Mouse (Mus musculus): ENCODE results near the gene Hrc. TPM values are rescaled to one million over a fixed set of nuclear protein-coding genes. Genes with fewer than 3 reads are reported as not detected.
"Not testable (repeated sequence)": the region's sequence is repeated elsewhere in the genome, so short reads cannot be mapped to it uniquely, and the experiment has no call there.

Hrc gene
- polyA plus RNA-seq, 1 experiment = 9.1 TPM

DNA sequence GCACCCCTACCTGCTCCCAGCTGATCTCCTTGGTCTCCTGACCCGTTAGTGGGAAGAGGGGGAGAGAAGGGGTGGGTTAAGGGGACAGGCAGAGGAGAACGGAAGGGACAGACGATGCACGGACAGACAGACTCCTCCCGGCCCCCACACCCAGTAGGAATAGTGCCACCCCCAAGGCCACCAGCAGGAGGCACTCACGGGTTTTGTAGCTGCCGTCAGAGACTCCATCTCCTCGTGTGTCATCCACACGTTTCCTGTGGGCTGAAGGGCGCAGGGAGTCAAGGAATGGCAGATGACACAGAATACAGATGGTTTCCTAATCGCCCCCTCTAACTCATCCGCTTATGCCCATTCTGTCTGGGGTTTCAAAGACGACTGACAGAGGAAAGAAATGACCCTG, 8.5 kb downstream of the Hrc start:
- no peak for TF ChIP-seq POLR2A (IDR thresholded peaks at IDR 0.05; ENCODE audit: control insufficient read depth, extremely low read depth, insufficient read depth, low read length, poor library complexity)
- peak; percentile 36; the same call in 1 of the 2 replicates for TF ChIP-seq CTCF (IDR thresholded peaks at IDR 0.05; ENCODE audit: borderline replicate concordance, control insufficient read depth, extremely low read depth, insufficient read depth, low read length, poor library complexity)
- H3K4me3 ChIP-seq (ENCODE audit: control insufficient read depth, insufficient read depth, low read length) = no peak overlapping the region
- no peaks in the 10 kb centered on the region for H3K36me3 ChIP-seq (ENCODE audit: control insufficient read depth, insufficient read depth, low read length)
- H3K4me1 ChIP-seq (replicated peaks; ENCODE audit: control insufficient read depth, insufficient read depth, low read length) = peaks cover 19% of the 10 kb centered on the region
- 32% methylated on average over 13 of the region's 13 CpGs for WGBS
- DNase-seq = no peak
- H3K27ac ChIP-seq (ENCODE audit: control insufficient read depth, insufficient read depth, low read length) = no peak overlapping the region
- peaks cover 9% of the 10 kb centered on the region; the same call in 1 of the 2 replicates for H3K27me3 ChIP-seq (ENCODE audit: control insufficient read depth, insufficient read depth, low read length)

DNA sequence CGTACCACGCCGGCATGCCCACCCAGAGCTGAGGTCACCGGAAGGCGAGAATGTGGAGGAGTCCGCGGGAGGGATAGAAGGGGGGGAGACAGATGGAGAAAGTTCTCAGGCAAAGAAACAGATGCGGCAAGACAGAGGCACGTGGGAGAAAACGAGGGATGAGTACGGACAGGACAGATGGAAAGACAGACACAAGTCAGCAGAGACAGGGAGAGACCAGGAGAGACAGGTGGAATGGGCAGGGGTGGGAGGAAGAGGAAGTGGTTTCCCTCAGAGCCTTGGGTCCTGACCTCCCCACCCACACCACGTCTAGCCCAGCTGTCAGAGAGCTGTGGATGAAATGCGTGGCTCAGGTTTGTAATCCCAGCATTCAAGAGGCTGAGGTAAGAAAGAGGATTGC, 11.8 kb downstream of the Hrc start:
- TF ChIP-seq CTCF (IDR thresholded peaks at IDR 0.05; ENCODE audit: borderline replicate concordance, control insufficient read depth, extremely low read depth, insufficient read depth, low read length, poor library complexity) (no peak), POLR2A (IDR thresholded peaks at IDR 0.05; ENCODE audit: control insufficient read depth, extremely low read depth, insufficient read depth, low read length, poor library complexity) (no peak)
- no peaks in the 10 kb centered on the region for H3K27me3 ChIP-seq (ENCODE audit: control insufficient read depth, insufficient read depth, low read length)
- 0 out of 2 replicates have a peak, but pooled peaks cover 2% of the 10 kb centered on the region for H3K4me1 ChIP-seq (replicated peaks; ENCODE audit: control insufficient read depth, insufficient read depth, low read length)
- no peak overlapping the region for H3K27ac ChIP-seq (ENCODE audit: control insufficient read depth, insufficient read depth, low read length)
- DNase-seq = no peak
- H3K4me3 ChIP-seq (ENCODE audit: control insufficient read depth, insufficient read depth, low read length) = no peak overlapping the region
- no peaks in the 10 kb centered on the region for H3K36me3 ChIP-seq (ENCODE audit: control insufficient read depth, insufficient read depth, low read length)
- WGBS = 63% methylated on average over 13 of the region's 13 CpGs

DNA sequence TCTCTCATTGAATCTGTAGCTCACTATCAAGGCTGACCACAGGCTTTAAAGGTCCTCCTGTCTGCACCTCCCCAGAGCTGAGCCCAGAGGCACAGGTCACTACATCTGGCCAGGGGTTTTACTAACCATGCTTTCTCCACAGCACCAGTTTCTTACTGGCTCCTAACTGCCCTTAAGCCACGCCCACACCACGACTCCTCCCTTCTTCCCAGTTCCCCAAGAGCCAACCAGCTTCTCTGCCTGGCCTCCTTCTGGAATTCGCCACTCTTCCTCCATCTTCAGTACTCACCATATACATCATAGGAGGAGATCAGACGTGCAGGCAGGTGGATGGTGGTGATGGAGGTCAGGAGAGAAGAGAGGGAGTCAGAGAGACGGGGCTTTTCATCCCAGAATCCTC, 18.0 kb downstream of the Hrc start:
- 62% methylated on average over 5 of the region's 5 CpGs for WGBS
- H3K27me3 ChIP-seq (ENCODE audit: control insufficient read depth, insufficient read depth, low read length) = no peaks in the 10 kb centered on the region

DNA sequence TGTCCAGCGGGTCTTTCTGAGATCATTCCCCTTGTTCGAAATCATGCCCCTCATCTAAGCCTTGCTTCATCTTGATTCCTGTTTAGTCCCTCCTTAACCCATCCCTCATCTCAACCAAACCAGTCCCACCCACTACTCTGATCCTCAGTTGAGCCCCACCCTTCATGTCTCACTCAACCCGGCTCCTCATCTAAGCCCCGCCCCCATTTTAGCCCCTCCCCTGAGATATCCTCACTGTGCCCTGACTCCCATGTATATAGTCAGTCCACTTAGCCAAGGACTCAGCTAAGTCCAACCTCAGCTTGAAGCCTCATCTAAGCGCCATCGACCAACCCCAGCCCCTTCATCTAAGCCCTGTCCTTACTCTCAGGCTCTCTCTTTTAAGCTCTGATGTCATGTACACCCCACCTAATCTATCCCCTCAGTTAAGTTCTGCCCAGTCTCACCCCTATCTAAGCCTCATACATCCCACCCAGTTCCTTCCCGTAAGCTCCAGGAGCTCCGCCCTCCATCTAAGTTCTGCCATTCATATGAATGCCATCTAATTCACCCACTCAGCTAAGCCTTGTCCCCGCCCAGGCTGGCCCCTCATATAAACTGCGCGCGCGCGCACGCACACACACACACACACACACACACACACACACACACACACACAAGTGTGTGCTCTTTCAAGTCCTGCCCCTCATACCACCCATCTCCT, 20.4 kb downstream of the Hrc start:
- no peak overlapping the region for H3K4me3 ChIP-seq (ENCODE audit: control insufficient read depth, insufficient read depth, low read length)
- WGBS = 78% methylated on average over 15 of the region's 15 CpGs
- TF ChIP-seq CTCF (IDR thresholded peaks at IDR 0.05; ENCODE audit: borderline replicate concordance, control insufficient read depth, extremely low read depth, insufficient read depth, low read length, poor library complexity) (no peak), POLR2A (IDR thresholded peaks at IDR 0.05; ENCODE audit: control insufficient read depth, extremely low read depth, insufficient read depth, low read length, poor library complexity) (no peak)
- peaks cover 2% of the 10 kb centered on the region; the same call in 1 of the 2 replicates for H3K27me3 ChIP-seq (ENCODE audit: control insufficient read depth, insufficient read depth, low read length)
- no peaks in the 10 kb centered on the region for H3K4me1 ChIP-seq (replicated peaks; ENCODE audit: control insufficient read depth, insufficient read depth, low read length)
- no peaks in the 10 kb centered on the region for H3K36me3 ChIP-seq (ENCODE audit: control insufficient read depth, insufficient read depth, low read length)
- DNase-seq = no peak
- no peak overlapping the region for H3K27ac ChIP-seq (ENCODE audit: control insufficient read depth, insufficient read depth, low read length)

More for the DNA sequence above, 18.0 kb downstream of the Hrc start:
- Histone ChIP-seq H3K4me1 (replicated peaks; ENCODE audit: control insufficient read depth, insufficient read depth, low read length) (no peaks in the 10 kb centered on the region), H3K27ac (ENCODE audit: control insufficient read depth, insufficient read depth, low read length) (no peak overlapping the region), H3K36me3 (ENCODE audit: control insufficient read depth, insufficient read depth, low read length) (no peaks in the 10 kb centered on the region), H3K4me3 (ENCODE audit: control insufficient read depth, insufficient read depth, low read length) (no peak overlapping the region)
- no peak for TF ChIP-seq POLR2A (IDR thresholded peaks at IDR 0.05; ENCODE audit: control insufficient read depth, extremely low read depth, insufficient read depth, low read length, poor library complexity)
- no peak for TF ChIP-seq CTCF (IDR thresholded peaks at IDR 0.05; ENCODE audit: borderline replicate concordance, control insufficient read depth, extremely low read depth, insufficient read depth, low read length, poor library complexity)
- DNase-seq = no peak

GRCm38 (mm10) chr7:45356087-45356486, 21.0 kb downstream of the Hrc start:
- Histone ChIP-seq H3K27ac (ENCODE audit: control insufficient read depth, insufficient read depth, low read length) (no peak overlapping the region), H3K27me3 (ENCODE audit: control insufficient read depth, insufficient read depth, low read length) (peaks cover 3% of the 10 kb centered on the region; the same call in 1 of the 2 replicates), H3K4me1 (replicated peaks; ENCODE audit: control insufficient read depth, insufficient read depth, low read length) (0 out of 2 replicates have a peak, but pooled peaks cover under 1% of the 10 kb centered on the region), H3K4me3 (ENCODE audit: control insufficient read depth, insufficient read depth, low read length) (no peak overlapping the region), H3K36me3 (ENCODE audit: control insufficient read depth, insufficient read depth, low read length) (no peaks in the 10 kb centered on the region)
- TF ChIP-seq CTCF (IDR thresholded peaks at IDR 0.05; ENCODE audit: borderline replicate concordance, control insufficient read depth, extremely low read depth, insufficient read depth, low read length, poor library complexity) (no peak), POLR2A (IDR thresholded peaks at IDR 0.05; ENCODE audit: control insufficient read depth, extremely low read depth, insufficient read depth, low read length, poor library complexity) (no peak)
- DNase-seq = no peak
- 65% methylated on average over 13 of the region's 13 CpGs for WGBS

DNA sequence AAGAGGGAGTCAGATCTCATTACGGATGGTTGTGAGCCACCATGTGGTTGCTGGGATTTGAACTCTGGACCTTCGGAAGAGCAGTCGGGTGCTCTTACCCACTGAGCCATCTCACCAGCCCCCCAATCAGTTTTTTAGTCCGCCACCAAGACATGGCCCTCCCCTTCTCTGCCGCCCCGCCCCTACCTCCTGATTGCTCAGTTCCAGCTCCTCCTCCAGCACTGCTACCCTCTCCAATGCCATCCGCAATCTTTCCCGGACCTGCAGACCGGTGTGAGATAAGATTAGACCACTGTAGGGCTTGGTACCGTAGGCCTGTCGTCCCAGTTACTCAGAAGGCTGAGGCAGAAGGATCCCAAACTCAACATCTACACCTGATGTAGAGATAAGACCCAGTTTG, 24.0 kb downstream of the Hrc start:
- 73% methylated on average over 11 of the region's 11 CpGs for WGBS
- H3K36me3 ChIP-seq (ENCODE audit: control insufficient read depth, insufficient read depth, low read length); H3K27ac ChIP-seq (ENCODE audit: control insufficient read depth, insufficient read depth, low read length); H3K4me3 ChIP-seq (ENCODE audit: control insufficient read depth, insufficient read depth, low read length); H3K4me1 ChIP-seq (replicated peaks; ENCODE audit: control insufficient read depth, insufficient read depth, low read length); DNase-seq: not testable (repeated sequence)
- peaks cover 14% of the 10 kb centered on the region; the same call in 1 of the 2 replicates for H3K27me3 ChIP-seq (ENCODE audit: control insufficient read depth, insufficient read depth, low read length)

Measured in thymus, adult 2 months (tissue).